8 mouse cellular contexts compared by ENCODE assay signal in genomic region chr13:34343719-34344375, GRCm38 (mm10). TPM values are rescaled to one million over a fixed set of nuclear protein-coding genes. Genes with fewer than 3 reads are reported as not detected.
DNase-seq lines count a peak whose midpoint lies in the region; ATAC-seq and TF ChIP-seq lines count a peak whose summit lies in the region.

No protein-coding gene starts in this region.

- 6% methylated on average over 31 of the region's 31 CpGs for WGBS in bone marrow, adult 2 months
- under 1% methylated on average over 31 of the region's 31 CpGs for WGBS in hindbrain, embryonic 13.5 days
- under 1% methylated on average over 31 of the region's 31 CpGs for WGBS in midbrain, embryonic 12.5 days

- DNase-seq in heart, adult 11 months: peak; percentile 91
- DNase-seq in heart, postnatal 10 days: no peak
- DNase-seq in left cerebral cortex, postnatal 4 days: peak; percentile 24
- DNase-seq in telencephalon, adult 2 months (ENCODE audit: low read depth, low spot score): peak; percentile 26

- intact Hi-C loops in heart, postnatal 10 days (cut with DNase I): loop anchor here (2.0 to 10.0 kb wide), 2 partner anchors 157 to 299 kb away; no protein-coding TSS in a partner anchor
- intact Hi-C loops in left cerebral cortex, postnatal 4 days (cut with DNase I): loop anchor here (5.0 to 10.0 kb wide), 4 partner anchors 52 to 261 kb away; no protein-coding TSS in a partner anchor

- TF ChIP-seq POLR2A in bone marrow, adult 2 months (IDR thresholded peaks at IDR 0.05; ENCODE audit: borderline replicate concordance, control insufficient read depth, low read depth, low read length): no peak
- no peak for TF ChIP-seq POLR2A in embryonic fibroblast, embryonic 13.5 days (IDR thresholded peaks at IDR 0.05; ENCODE audit: low read depth, low read length)

- TF ChIP-seq CTCF in bone marrow, adult 2 months (IDR thresholded peaks at IDR 0.05; ENCODE audit: control insufficient read depth, insufficient read depth, low read length): no peak
- no peak for TF ChIP-seq CTCF in embryonic fibroblast, embryonic 13.5 days (IDR thresholded peaks at IDR 0.05; ENCODE audit: borderline replicate concordance, insufficient read depth, low read length)

- H3K27me3 ChIP-seq in hindbrain, embryonic 13.5 days: no peaks in the 10 kb centered on the region
- H3K27me3 ChIP-seq in midbrain, embryonic 12.5 days: peaks cover 5% of the 10 kb centered on the region; the same call in 1 of the 2 replicates

- peak; percentile 18 for ATAC-seq in hindbrain, embryonic 13.5 days (ENCODE audit: low FRiP score)
- peak; percentile 20; the same call in 1 of the 2 replicates for ATAC-seq in midbrain, embryonic 12.5 days (ENCODE audit: low FRiP score, low read depth)

- H3K4me2 ChIP-seq in hindbrain, embryonic 13.5 days: peak overlapping the region; percentile 91
- peak overlapping the region; percentile 91 for H3K4me2 ChIP-seq in midbrain, embryonic 12.5 days (replicated peaks)

- H3K4me1 ChIP-seq in bone marrow, adult 2 months (ENCODE audit: control insufficient read depth, insufficient read depth, low read length): no peaks in the 10 kb centered on the region
- H3K4me1 ChIP-seq in embryonic fibroblast, embryonic 13.5 days (ENCODE audit: control insufficient read depth, insufficient read depth, low read length): no peaks in the 10 kb centered on the region
- H3K4me1 ChIP-seq in hindbrain, embryonic 13.5 days (replicated peaks): peaks cover 45% of the 10 kb centered on the region
- H3K4me1 ChIP-seq in midbrain, embryonic 12.5 days: peaks cover 44% of the 10 kb centered on the region

- H3K4me3 ChIP-seq in bone marrow, adult 2 months (replicated peaks; ENCODE audit: control insufficient read depth, low read depth, low read length): peak overlapping the region; percentile 86
- peak overlapping the region; percentile 35 for H3K4me3 ChIP-seq in embryonic fibroblast, embryonic 13.5 days (ENCODE audit: insufficient read depth, low read length)
- peak overlapping the region; percentile 90 for H3K4me3 ChIP-seq in hindbrain, embryonic 13.5 days
- H3K4me3 ChIP-seq in midbrain, embryonic 12.5 days: peak overlapping the region; percentile 79

- no peaks in the 10 kb centered on the region for H3K9me3 ChIP-seq in hindbrain, embryonic 13.5 days
- H3K9me3 ChIP-seq in midbrain, embryonic 12.5 days: no peaks in the 10 kb centered on the region

- H3K9ac ChIP-seq in hindbrain, embryonic 13.5 days: peak overlapping the region; percentile 95
- peak overlapping the region; percentile 94 for H3K9ac ChIP-seq in midbrain, embryonic 12.5 days (replicated peaks)

- no peaks in the 10 kb centered on the region; the same call in 1 of the 2 replicates for H3K36me3 ChIP-seq in hindbrain, embryonic 13.5 days
- peaks cover 4% of the 10 kb centered on the region for H3K36me3 ChIP-seq in midbrain, embryonic 12.5 days

- peak overlapping the region; percentile 39 for H3K27ac ChIP-seq in bone marrow, adult 2 months (ENCODE audit: control insufficient read depth, insufficient read depth, low read depth, low read length, poor library complexity)
- no peak overlapping the region for H3K27ac ChIP-seq in embryonic fibroblast, embryonic 13.5 days (ENCODE audit: insufficient read depth, low read length)
- H3K27ac ChIP-seq in hindbrain, embryonic 13.5 days: peak overlapping the region; percentile 87
- H3K27ac ChIP-seq in midbrain, embryonic 12.5 days (replicated peaks): peak overlapping the region; percentile 86

RNA-seq across cellular contexts. Expression of gene Slc22a23, which starts 1.1 kb away (rescaled TPM):
- 1 to 10 TPM; 7.1 to 7.3 TPM for total RNA-seq in heart, postnatal 10 days (2021)
- polyA plus RNA-seq in bone marrow, adult 2 months (2011; ENCODE audit: insufficient read depth, insufficient read length, low replicate concordance, missing spikeins): 13.2 and 26.2 TPM in 2 replicates
- 2.1 and 5.7 TPM in 2 replicates for polyA plus RNA-seq in embryonic fibroblast, embryonic 13.5 days (2011; ENCODE audit: insufficient read length, low read depth, missing spikeins)
- polyA plus RNA-seq in hindbrain, embryonic 13.5 days (2015; fragmentation: Nextera tagmentation; extraction: Ambion mirVana): 12.7 and 12.8 TPM in 2 replicates
- 10 to 100 TPM; 78.6 to 83.1 TPM for total RNA-seq in left cerebral cortex, postnatal 4 days (2021)
- 24.3 and 26.5 TPM in 2 replicates for polyA plus RNA-seq in midbrain, embryonic 12.5 days (2016; fragmentation: Nextera tagmentation; extraction: Ambion mirVana)

Comparison
In these comparisons a context has a peak if more than half of its experiments do, and no peak if none do; other contexts are left out.
1. DNase-seq: peak in heart, adult 11 months (single experiment), left cerebral cortex, postnatal 4 days (single experiment) and telencephalon, adult 2 months (single experiment); none in heart, postnatal 10 days (0 of 2).
2. H3K4me3 ChIP-seq: peak in every context shown above with its lines; median percentile 90 in hindbrain, embryonic 13.5 days; 86 in bone marrow, adult 2 months; 79 in midbrain, embryonic 12.5 days; 35 in embryonic fibroblast, embryonic 13.5 days.